Mouse (Mus musculus) ES-Bruce4 (cell line): Measurements from ENCODE around the gene Adamtsl5. TPM values are rescaled to one million over a fixed set of nuclear protein-coding genes. Genes with fewer than 3 reads are reported as not detected.

Source experiments
- H3K27ac ChIP-seq: 2 replicates; pipeline ENCODE4 v1.5.1; 2012; ENCODE audit warnings: low read length, inconsistent platforms; ENCODE audit not compliant: insufficient read depth
- H3K27me3 ChIP-seq: 2 replicates; pipeline ENCODE4 v1.6.1; 2012; ENCODE audit warnings: mild to moderate bottlenecking, low read length, inconsistent platforms; ENCODE audit not compliant: control insufficient read depth, poor library complexity, insufficient read depth, severe bottlenecking
- H3K36me3 ChIP-seq: 2 replicates; pipeline ENCODE4 v1.6.1; 2012; ENCODE audit warnings: inconsistent platforms, mild to moderate bottlenecking, low read length, moderate library complexity; ENCODE audit not compliant: control insufficient read depth, poor library complexity, insufficient read depth, severe bottlenecking
- H3K4me1 ChIP-seq: one replicate; pipeline ENCODE4 v1.8.1; 2011; ENCODE audit warnings: low read length; ENCODE audit not compliant: control insufficient read depth, insufficient read depth
- H3K4me3 ChIP-seq: 2 replicates; pipeline ENCODE4 v1.5.1; 2011; ENCODE audit warnings: low read depth, mild to moderate bottlenecking, low read length
- H3K9ac ChIP-seq: 2 replicates; pipeline ENCODE4 v1.6.1; 2012; ENCODE audit warnings: low read depth, mild to moderate bottlenecking, inconsistent platforms; ENCODE audit not compliant: poor library complexity, severe bottlenecking
- H3K9me3 ChIP-seq: replicated peaks from 2 replicates; pipeline ENCODE4 v1.6.1; 2012; ENCODE audit warnings: mild to moderate bottlenecking, low read length, inconsistent platforms; ENCODE audit not compliant: control insufficient read depth, poor library complexity, insufficient read depth, severe bottlenecking
- CTCF ChIP-seq: IDR thresholded peaks from one replicate; pipeline ENCODE4 v1.8.1; 2011; ENCODE audit warnings: low read depth, low read length
- EP300 ChIP-seq: IDR thresholded peaks from 2 replicates; pipeline ENCODE4 v1.6.1; 2011; ENCODE audit warnings: low read depth, low read length; ENCODE audit not compliant: insufficient read depth
- POLR2A ChIP-seq: IDR thresholded peaks from one replicate; pipeline ENCODE4 v1.8.1; 2011; ENCODE audit warnings: low read length; ENCODE audit not compliant: insufficient read depth
- polyA plus RNA-seq: library from polyadenylated mRNA; stranded (reverse); fragments of >200 nt; gene quantifications from 2 replicates; pipeline ENCODE4 v1.2.4, GENCODE M21; 2011; ENCODE audit warnings: low read depth; ENCODE audit not compliant: missing spikeins, insufficient read depth, insufficient read length

Adamtsl5 gene
- polyA plus RNA-seq, 1 experiment = 3.8 TPM

DNA sequence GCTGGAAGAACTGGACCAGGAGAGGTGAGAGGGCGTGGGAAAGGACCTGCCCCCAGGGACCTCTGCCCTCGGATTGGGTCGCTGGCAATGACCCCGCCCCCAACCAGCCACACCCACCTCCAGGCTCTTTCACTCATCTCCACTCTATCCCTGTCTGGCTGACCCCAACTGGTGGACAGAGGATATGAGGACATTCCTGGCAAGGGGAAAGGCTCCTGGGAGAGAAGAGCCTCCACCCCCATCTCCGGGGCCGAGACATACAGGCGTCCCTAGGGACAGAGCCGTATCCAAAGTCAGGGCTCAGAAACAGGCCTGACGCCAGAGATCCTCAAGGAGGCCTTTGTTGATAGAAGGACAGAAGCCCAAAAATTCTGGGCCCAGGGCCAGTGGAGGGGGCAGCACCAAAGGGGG, 45.7 kb downstream of the Adamtsl5 start:
- Histone ChIP-seq H3K9me3 (no peaks in the 10 kb centered on the region), H3K36me3 (no peaks in the 10 kb centered on the region), H3K27me3 (no peaks in the 10 kb centered on the region), H3K4me3 (no peak overlapping the region), H3K9ac (no peak overlapping the region), H3K4me1 (peaks cover 2% of the 10 kb centered on the region), H3K27ac (no peak overlapping the region)
- no peak for TF ChIP-seq EP300
- TF ChIP-seq POLR2A = no peak
- TF ChIP-seq CTCF = no peak

DNA sequence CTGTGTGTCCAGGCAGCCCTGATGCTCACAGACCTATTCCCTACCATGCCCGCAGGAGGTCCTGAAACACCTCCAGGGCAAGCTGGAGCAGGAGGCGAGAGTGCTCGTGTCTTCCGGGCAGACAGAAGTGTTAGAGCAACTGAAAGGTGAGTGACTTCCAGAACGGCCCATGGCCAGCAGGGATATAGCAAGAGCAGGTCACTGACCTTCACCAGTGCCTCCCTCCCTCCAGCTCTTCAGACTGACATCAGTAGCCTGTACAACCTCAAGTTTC, 46.2 kb downstream of the Adamtsl5 start:
- peaks cover 2% of the 10 kb centered on the region for H3K4me1 ChIP-seq

DNA sequence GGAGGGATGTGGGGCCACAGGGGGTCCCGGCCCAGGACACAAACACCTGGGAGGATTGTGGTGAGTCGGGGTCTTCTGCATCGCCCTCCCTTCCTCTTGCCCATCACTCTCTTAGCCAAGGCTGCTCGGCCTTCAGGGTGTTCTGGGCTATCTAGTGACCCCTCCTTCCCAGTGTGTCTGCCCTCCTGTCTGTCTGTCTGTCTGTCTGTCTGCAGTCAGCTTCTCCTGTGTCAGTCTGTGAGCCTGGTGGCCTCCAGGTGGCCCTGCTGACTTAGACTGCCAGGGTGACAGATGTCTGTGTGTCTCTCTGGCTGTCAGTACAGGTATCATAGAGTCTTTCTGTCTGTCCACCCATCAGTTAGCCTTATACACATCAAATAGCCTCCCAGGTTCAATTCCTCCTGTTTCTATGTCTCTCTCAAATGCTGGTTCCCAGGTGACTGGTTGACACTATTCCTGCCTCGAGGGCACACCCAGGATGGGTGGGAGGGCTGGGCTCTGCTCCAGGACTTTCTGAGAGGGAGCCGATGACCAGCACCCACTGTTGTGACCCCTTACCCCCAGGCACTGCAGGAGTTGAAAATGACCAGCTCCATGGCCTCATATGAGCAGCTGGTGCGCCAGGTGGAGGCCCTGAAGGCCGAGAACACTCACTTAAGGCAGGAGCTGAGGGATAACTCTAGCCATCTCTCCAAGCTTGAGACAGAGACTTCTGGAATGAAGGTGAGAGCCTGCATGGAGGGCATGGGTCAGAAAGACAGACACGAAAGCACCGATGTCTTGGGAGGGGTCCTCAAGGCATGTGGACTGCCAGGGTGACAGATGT, 46.7 kb downstream of the Adamtsl5 start:
- H3K4me1 ChIP-seq = peaks cover 2% of the 10 kb centered on the region
- H3K9ac ChIP-seq = no peak overlapping the region
- no peak for TF ChIP-seq EP300
- no peak for TF ChIP-seq CTCF
- no peak for TF ChIP-seq POLR2A
- no peak overlapping the region for H3K27ac ChIP-seq
- H3K27me3 ChIP-seq = no peaks in the 10 kb centered on the region
- no peaks in the 10 kb centered on the region for H3K36me3 ChIP-seq
- no peaks in the 10 kb centered on the region for H3K9me3 ChIP-seq
- H3K4me3 ChIP-seq = no peak overlapping the region

More for the DNA sequence above, 46.2 kb downstream of the Adamtsl5 start:
- H3K27ac ChIP-seq = no peak overlapping the region
- H3K27me3 ChIP-seq = no peaks in the 10 kb centered on the region
- no peaks in the 10 kb centered on the region for H3K9me3 ChIP-seq
- TF ChIP-seq POLR2A (no peak), EP300 (no peak), CTCF (no peak)
- no peaks in the 10 kb centered on the region for H3K36me3 ChIP-seq
- no peak overlapping the region for H3K4me3 ChIP-seq
- H3K9ac ChIP-seq = no peak overlapping the region

DNA sequence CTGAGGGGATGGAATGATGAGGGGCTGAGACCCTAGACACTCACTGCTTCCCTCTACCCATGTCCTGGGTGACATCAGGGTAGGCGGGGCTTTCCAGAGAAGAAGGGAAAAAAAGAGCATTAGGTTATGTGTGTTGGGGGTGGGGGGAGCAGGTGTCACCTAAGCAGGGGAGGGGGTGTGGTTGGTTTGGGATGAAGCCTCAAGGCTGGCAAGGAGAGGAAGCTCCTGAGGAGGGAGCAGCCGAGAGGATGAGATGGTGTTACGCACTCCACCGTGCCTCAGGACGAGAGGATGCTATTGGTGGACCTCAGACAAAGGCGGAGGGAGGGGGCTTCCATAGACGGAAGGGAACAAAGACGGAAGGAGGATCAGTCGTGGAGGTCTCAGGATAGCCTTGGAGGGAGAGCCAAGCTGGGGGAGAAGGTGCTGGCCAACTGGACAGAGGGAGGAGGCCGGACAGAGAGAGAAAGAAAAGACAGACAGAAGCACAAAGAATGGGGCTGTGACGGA, 47.5 kb downstream of the Adamtsl5 start:
- no peak overlapping the region for H3K9ac ChIP-seq

DNA sequence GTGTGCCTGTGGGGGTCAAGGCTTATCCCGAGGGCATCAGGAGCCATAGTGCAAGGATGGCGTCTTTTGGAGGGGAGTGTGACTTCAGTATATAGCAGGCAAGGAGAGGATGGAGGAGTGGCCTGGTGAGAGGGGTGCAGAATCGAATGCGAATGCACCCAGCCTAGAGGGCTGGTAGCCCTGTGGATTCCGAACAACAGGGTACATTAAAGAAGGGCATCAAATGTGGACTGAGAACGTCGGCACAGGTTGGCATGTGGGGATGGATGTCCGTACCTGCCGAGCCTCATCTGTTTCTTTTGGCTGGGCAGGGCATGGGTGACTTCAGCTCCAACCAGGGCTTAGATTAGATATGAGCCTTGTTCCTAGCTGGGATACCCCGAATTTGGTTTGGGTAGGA, 48.4 kb downstream of the Adamtsl5 start:
- Histone ChIP-seq H3K9me3 (no peaks in the 10 kb centered on the region), H3K4me3 (no peak overlapping the region), H3K27me3 (no peaks in the 10 kb centered on the region), H3K36me3 (peaks cover 2% of the 10 kb centered on the region), H3K4me1 (peaks cover 3% of the 10 kb centered on the region), H3K9ac (no peak overlapping the region), H3K27ac (no peak overlapping the region)
- TF ChIP-seq POLR2A (no peak), CTCF (no peak), EP300 (no peak)

More for the DNA sequence above, 47.5 kb downstream of the Adamtsl5 start:
- H3K27me3 ChIP-seq = no peaks in the 10 kb centered on the region
- TF ChIP-seq CTCF = no peak
- TF ChIP-seq POLR2A = no peak
- no peak for TF ChIP-seq EP300
- no peak overlapping the region for H3K27ac ChIP-seq
- H3K9me3 ChIP-seq = no peaks in the 10 kb centered on the region
- H3K36me3 ChIP-seq = no peaks in the 10 kb centered on the region
- H3K4me1 ChIP-seq = peaks cover 2% of the 10 kb centered on the region
- H3K4me3 ChIP-seq = no peak overlapping the region

DNA sequence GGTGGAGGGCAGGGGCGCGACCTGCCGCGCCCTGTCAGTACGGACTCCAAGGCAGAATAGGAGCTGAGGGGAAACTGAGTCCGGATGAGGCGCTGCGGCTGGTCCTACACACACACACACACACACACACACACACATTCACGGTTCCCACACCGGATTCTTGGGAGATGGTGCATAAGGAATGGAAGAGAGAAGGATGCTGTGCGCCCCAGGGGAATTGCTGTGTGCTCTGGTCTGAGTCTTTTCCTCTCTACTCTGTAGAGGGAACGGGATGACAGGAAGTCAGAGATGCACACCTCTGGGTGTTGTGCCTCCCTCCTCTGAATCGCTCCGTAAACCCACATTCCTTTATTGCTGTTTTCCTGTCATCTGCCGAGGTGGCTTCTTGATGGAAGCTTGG, 48.9 kb downstream of the Adamtsl5 start:
- no peak for TF ChIP-seq CTCF
- no peak for TF ChIP-seq POLR2A
- no peak for TF ChIP-seq EP300
- Histone ChIP-seq H3K9me3 (no peaks in the 10 kb centered on the region), H3K27me3 (no peaks in the 10 kb centered on the region), H3K36me3 (peaks cover 8% of the 10 kb centered on the region), H3K4me3 (peak overlapping the region; percentile 49), H3K27ac (no peak overlapping the region), H3K9ac (no peak overlapping the region), H3K4me1 (peaks cover 3% of the 10 kb centered on the region)
